Mouse (Mus musculus): Measurements from ENCODE around the gene Crybb1. TPM values are rescaled to one million over a fixed set of nuclear protein-coding genes. Genes with fewer than 3 reads are reported as not detected.

The Crybb1 gene
- polyA plus RNA-seq, 1 experiment from 2014 or later = 4.5 TPM

DNA sequence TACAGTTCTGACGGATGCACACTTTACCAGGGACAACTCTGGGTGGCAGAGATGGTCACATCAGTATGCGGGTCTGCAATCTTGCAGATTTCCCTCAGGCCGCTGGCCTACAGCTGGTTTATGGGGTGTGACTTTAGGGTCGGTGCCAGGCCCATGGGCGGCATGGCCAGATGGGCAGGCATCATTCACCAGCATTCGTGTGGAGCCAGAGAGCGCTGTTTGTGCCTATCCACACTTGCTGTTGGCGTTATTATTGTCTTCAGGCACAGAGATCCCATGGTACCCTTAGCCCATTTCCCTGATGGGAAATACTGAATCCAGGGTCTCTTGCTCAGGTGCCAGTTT lies 34.9 kb downstream of the Crybb1 start:
- Histone ChIP-seq H3K9me3 (ENCODE audit: control insufficient read depth, low read length) (no peaks in the 10 kb centered on the region), H3K4me3 (ENCODE audit: low read depth, low read length) (no peak overlapping the region), H3K9ac (replicated peaks; ENCODE audit: low read depth, low read length) (no peak overlapping the region), H3K4me1 (ENCODE audit: control insufficient read depth, insufficient read depth, low read length) (peaks cover 5% of the 10 kb centered on the region; the same call in 1 of the 2 replicates), H3K27ac (ENCODE audit: low read depth, low read length) (no peak overlapping the region), H3K4me2 (ENCODE audit: low read depth, low read length) (no peak overlapping the region), H3K36me3 (ENCODE audit: control insufficient read depth, insufficient read depth, low read length) (no peaks in the 10 kb centered on the region), H3K27me3 (ENCODE audit: control insufficient read depth, insufficient read depth, low read length) (no peaks in the 10 kb centered on the region)
- no peak for ATAC-seq (ENCODE audit: low read depth)
- 70% methylated on average over 8 of the region's 8 CpGs for WGBS

DNA sequence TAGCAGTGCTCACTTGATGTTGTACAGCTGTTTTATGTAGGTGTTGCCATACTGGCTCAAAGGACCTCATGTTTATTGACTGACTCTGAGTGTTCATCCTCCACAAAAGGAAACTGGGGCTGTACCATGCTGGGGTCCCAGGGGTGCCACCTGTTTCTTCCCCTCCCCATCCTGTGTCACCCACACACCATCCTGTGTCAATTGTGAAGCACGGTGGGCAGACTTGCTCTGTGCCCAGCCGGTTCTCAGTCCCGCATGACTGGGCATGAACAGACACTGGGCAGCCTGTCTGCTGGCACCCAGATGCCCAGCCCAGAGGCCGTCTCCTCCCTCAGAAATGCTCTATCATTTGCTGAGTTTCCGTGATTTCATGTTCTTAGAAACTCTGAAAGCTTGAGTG lies 36.3 kb downstream of the Crybb1 start:
- H3K4me2 ChIP-seq (ENCODE audit: low read depth, low read length) = no peak overlapping the region
- no peak for ATAC-seq (ENCODE audit: low read depth)
- 79% methylated on average over 5 of the region's 5 CpGs for WGBS

DNA sequence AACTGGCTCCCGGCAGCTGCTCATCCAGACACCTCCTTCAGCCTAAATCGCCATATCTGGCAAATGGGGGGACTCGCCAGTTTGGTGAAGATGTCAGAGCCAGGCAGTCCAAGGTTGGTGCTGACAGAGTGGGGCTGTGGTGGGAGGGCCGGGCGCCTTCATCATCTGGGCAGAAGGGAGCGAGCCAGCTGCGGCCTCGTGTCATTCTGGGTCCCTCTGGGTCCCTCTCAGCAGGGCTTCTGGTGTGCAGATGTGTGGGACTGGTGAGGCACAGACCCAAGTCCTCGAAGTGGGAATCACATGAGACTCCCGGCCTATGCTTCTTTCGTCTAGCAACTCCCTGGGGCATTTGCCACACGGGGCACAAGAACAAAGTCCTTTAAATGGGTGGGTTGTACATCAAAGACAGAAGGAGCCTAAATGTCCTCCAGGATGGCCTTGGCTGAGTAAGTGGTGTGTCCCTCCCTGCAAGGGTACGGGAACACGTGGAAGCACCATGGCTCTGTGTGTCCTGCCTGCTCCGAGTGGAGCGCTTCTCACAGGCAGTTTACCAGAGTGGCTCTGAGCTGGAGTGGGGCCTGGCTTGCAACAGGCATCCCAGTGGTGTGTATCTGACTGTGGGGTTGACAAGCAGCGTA lies 36.8 kb downstream of the Crybb1 start:
- H3K27me3 ChIP-seq (ENCODE audit: control insufficient read depth, insufficient read depth, low read length) = no peaks in the 10 kb centered on the region
- 0 out of 2 replicates have a peak overlapping the region, but pooled peaks have one; percentile 2 for H3K27ac ChIP-seq (ENCODE audit: low read depth, low read length)
- H3K9me3 ChIP-seq (ENCODE audit: control insufficient read depth, low read length) = no peaks in the 10 kb centered on the region
- H3K9ac ChIP-seq (replicated peaks; ENCODE audit: low read depth, low read length) = no peak overlapping the region
- no peaks in the 10 kb centered on the region for H3K36me3 ChIP-seq (ENCODE audit: control insufficient read depth, insufficient read depth, low read length)
- no peak overlapping the region for H3K4me3 ChIP-seq (ENCODE audit: low read depth, low read length)
- peaks cover 5% of the 10 kb centered on the region; the same call in 1 of the 2 replicates for H3K4me1 ChIP-seq (ENCODE audit: control insufficient read depth, insufficient read depth, low read length)
- 61% methylated on average over 17 of the region's 17 CpGs for WGBS
- no peak overlapping the region for H3K4me2 ChIP-seq (ENCODE audit: low read depth, low read length)
- ATAC-seq (ENCODE audit: low read depth) = no peak

More for the DNA sequence above, 36.3 kb downstream of the Crybb1 start:
- Histone ChIP-seq H3K9ac (replicated peaks; ENCODE audit: low read depth, low read length) (no peak overlapping the region), H3K4me3 (ENCODE audit: low read depth, low read length) (no peak overlapping the region), H3K9me3 (ENCODE audit: control insufficient read depth, low read length) (no peaks in the 10 kb centered on the region), H3K27ac (ENCODE audit: low read depth, low read length) (no peak overlapping the region), H3K4me1 (ENCODE audit: control insufficient read depth, insufficient read depth, low read length) (peaks cover 5% of the 10 kb centered on the region; the same call in 1 of the 2 replicates), H3K36me3 (ENCODE audit: control insufficient read depth, insufficient read depth, low read length) (no peaks in the 10 kb centered on the region), H3K27me3 (ENCODE audit: control insufficient read depth, insufficient read depth, low read length) (no peaks in the 10 kb centered on the region)

DNA sequence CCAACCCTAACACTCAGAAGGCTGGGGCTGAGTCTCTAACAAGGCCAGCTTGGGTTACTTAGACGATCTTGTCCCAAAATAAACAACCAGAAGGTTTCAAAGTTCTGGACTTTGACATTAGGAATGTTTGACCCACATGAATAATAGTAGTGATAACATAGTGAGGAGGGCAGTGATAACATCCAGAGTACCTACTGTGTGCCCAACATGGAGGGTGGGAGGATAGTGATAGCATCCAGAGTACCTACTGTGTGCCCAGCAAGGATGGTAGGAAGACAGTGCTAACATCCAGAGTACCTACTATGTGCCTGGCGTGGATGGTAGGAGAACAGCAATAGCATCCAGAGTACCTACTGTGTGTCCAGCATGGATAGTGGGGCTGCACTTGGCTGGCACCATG lies 38.2 kb downstream of the Crybb1 start:
- Histone ChIP-seq H3K4me2 (ENCODE audit: low read depth, low read length) (no peak overlapping the region), H3K9ac (replicated peaks; ENCODE audit: low read depth, low read length) (no peak overlapping the region), H3K27ac (ENCODE audit: low read depth, low read length) (no peak overlapping the region), H3K4me3 (ENCODE audit: low read depth, low read length) (no peak overlapping the region), H3K36me3 (ENCODE audit: control insufficient read depth, insufficient read depth, low read length) (no peaks in the 10 kb centered on the region), H3K9me3 (ENCODE audit: control insufficient read depth, low read length) (no peaks in the 10 kb centered on the region), H3K27me3 (ENCODE audit: control insufficient read depth, insufficient read depth, low read length) (no peaks in the 10 kb centered on the region), H3K4me1 (ENCODE audit: control insufficient read depth, insufficient read depth, low read length) (peaks cover 5% of the 10 kb centered on the region; the same call in 1 of the 2 replicates)
- ATAC-seq (ENCODE audit: low read depth) = no peak
- WGBS = 83% methylated on average over 2 of the region's 2 CpGs

DNA sequence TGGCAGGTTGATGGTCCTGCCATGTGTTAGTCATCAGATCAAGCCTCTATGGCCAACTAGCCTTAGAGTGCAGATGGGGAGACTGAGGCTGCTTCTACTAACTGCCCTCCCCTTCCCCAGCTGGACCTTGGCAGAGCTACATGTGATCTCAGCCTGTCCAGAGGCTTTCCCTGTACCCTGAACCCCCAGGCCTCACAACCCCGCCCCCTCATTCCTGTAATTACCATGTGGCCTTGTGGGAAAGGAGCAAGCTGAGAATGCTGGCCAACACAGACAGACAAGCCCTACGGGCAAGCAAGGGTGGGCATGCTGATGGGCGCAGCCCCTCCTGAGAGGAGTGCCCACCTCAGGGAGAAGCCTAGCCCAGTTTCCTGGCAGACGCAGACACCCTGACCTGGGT lies 39.1 kb downstream of the Crybb1 start:
- 53% methylated on average over 4 of the region's 4 CpGs for WGBS
- H3K4me2 ChIP-seq (ENCODE audit: low read depth, low read length) = no peak overlapping the region
- no peak overlapping the region for H3K9ac ChIP-seq (replicated peaks; ENCODE audit: low read depth, low read length)
- no peaks in the 10 kb centered on the region for H3K36me3 ChIP-seq (ENCODE audit: control insufficient read depth, insufficient read depth, low read length)
- H3K9me3 ChIP-seq (ENCODE audit: control insufficient read depth, low read length) = no peaks in the 10 kb centered on the region
- H3K27me3 ChIP-seq (ENCODE audit: control insufficient read depth, insufficient read depth, low read length) = no peaks in the 10 kb centered on the region
- no peak overlapping the region for H3K4me3 ChIP-seq (ENCODE audit: low read depth, low read length)
- H3K27ac ChIP-seq (ENCODE audit: low read depth, low read length) = no peak overlapping the region
- ATAC-seq (ENCODE audit: low read depth) = no peak
- peaks cover 5% of the 10 kb centered on the region; the same call in 1 of the 2 replicates for H3K4me1 ChIP-seq (ENCODE audit: control insufficient read depth, insufficient read depth, low read length)

DNA sequence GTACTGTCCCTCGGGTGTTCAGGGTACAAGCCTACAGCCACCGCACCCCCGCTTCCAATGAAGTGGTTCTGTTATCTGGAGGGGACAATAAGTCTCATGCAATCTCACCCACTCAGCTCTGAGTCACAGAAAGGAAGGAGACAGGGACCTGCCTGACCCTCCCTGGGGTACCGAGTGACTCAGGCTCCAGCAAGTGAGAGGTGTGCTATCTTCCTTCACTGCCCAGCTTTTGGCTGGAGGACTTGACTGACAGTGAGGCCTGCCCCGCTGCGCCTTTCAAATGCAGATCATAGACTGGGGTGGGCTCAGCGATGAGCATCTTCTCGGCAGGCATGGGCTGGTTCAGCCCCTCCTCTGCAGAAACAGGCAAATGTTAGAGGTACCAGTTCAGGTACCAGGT lies 39.5 kb downstream of the Crybb1 start:
- Histone ChIP-seq H3K36me3 (ENCODE audit: control insufficient read depth, insufficient read depth, low read length) (no peaks in the 10 kb centered on the region), H3K27ac (ENCODE audit: low read depth, low read length) (no peak overlapping the region), H3K27me3 (ENCODE audit: control insufficient read depth, insufficient read depth, low read length) (no peaks in the 10 kb centered on the region), H3K9me3 (ENCODE audit: control insufficient read depth, low read length) (no peaks in the 10 kb centered on the region), H3K9ac (replicated peaks; ENCODE audit: low read depth, low read length) (no peak overlapping the region), H3K4me3 (ENCODE audit: low read depth, low read length) (no peak overlapping the region), H3K4me1 (ENCODE audit: control insufficient read depth, insufficient read depth, low read length) (peaks cover 5% of the 10 kb centered on the region; the same call in 1 of the 2 replicates), H3K4me2 (ENCODE audit: low read depth, low read length) (no peak overlapping the region)
- no peak for ATAC-seq (ENCODE audit: low read depth)
- WGBS = 43% methylated on average over 8 of the region's 8 CpGs

DNA sequence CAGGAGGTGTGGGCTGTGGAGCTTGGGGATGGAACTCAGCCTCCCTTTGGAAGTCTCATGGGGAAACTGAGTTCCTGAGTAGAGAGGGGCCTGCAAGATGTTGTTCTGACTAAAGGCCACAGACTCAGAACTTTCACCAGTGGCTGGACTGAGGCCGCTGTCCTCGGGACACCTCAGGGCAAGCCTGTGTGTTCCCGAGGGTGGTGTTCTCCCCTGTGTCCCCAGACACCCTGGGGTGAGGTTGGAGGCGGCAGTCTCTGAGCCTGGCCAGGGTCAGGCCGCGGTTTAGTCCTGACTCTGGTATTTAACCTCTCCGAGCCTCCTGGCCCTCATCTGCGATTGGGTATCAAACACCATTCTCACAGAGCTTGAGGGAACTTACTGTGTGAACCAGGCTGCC lies 39.9 kb downstream of the Crybb1 start:
- Histone ChIP-seq H3K27me3 (ENCODE audit: control insufficient read depth, insufficient read depth, low read length) (no peaks in the 10 kb centered on the region), H3K9me3 (ENCODE audit: control insufficient read depth, low read length) (no peaks in the 10 kb centered on the region), H3K36me3 (ENCODE audit: control insufficient read depth, insufficient read depth, low read length) (no peaks in the 10 kb centered on the region), H3K9ac (replicated peaks; ENCODE audit: low read depth, low read length) (no peak overlapping the region), H3K4me2 (ENCODE audit: low read depth, low read length) (no peak overlapping the region), H3K4me3 (ENCODE audit: low read depth, low read length) (no peak overlapping the region), H3K4me1 (ENCODE audit: control insufficient read depth, insufficient read depth, low read length) (peaks cover 5% of the 10 kb centered on the region; the same call in 1 of the 2 replicates), H3K27ac (ENCODE audit: low read depth, low read length) (no peak overlapping the region)
- no peak for ATAC-seq (ENCODE audit: low read depth)
- 71% methylated on average over 8 of the region's 8 CpGs for WGBS

DNA sequence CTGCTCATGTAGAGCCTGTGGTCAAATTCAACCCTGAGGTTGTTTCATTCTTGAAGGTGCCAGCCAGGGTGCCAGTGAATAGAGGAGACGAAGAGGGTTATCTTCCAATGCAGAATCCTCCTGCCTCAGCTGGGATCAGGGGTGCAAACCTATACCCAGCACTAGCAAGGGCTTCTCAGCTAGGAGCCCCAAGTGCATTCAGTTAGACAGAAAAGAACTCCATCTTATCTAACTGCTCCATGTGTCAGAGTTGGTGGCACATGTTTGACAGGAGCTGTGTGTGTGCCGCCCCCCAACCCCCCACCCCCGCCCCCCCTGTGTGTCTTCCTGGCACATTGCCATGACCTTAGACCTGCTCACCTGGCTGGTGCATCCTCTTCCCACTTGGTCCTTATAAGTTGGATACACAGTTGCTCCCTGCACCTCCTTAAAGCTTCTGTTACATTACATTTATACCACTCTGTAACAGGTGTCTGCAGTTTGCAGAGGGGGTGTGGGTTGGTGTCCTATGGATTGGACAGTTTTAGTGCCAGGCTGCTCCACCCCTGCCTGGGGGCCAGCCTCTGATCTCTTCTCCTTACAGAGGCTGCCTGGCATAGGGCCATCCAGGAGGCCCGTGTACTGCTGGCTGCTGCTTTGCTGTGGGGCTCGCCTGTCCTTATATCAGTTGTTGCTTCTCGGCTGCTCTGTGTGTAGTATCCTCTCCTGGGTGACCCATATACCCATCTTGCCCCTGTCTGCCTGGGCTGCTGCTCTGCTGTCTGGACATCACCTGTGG lies 41.0 kb downstream of the Crybb1 start:
- Histone ChIP-seq H3K27ac (ENCODE audit: low read depth, low read length) (no peak overlapping the region), H3K4me1 (ENCODE audit: control insufficient read depth, insufficient read depth, low read length) (peaks cover 5% of the 10 kb centered on the region; the same call in 1 of the 2 replicates), H3K4me3 (ENCODE audit: low read depth, low read length) (no peak overlapping the region), H3K4me2 (ENCODE audit: low read depth, low read length) (no peak overlapping the region), H3K9ac (replicated peaks; ENCODE audit: low read depth, low read length) (no peak overlapping the region), H3K36me3 (ENCODE audit: control insufficient read depth, insufficient read depth, low read length) (no peaks in the 10 kb centered on the region), H3K27me3 (ENCODE audit: control insufficient read depth, insufficient read depth, low read length) (no peaks in the 10 kb centered on the region), H3K9me3 (ENCODE audit: control insufficient read depth, low read length) (no peaks in the 10 kb centered on the region)
- ATAC-seq (ENCODE audit: low read depth) = no peak
- WGBS = 84% methylated on average over 6 of the region's 6 CpGs

DNA sequence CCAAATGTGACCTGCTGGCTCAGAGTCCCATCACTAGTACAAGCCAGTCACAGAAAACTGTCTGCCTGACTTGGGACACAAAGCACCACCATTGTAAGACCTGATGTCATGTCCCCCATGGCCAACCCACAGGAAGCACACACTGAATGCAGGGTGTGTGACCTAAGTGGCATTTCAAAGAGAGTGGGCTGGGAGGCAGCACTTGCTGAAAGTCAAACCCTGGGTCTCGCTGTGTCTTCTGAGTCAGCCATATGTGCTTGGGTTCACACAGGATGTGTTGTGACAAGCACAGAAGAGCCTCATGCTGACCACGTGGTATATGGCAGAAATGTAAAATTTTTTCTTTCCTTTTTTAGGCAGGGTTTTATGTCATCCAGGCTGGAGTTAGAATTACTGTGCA lies 41.6 kb downstream of the Crybb1 start:
- H3K36me3 ChIP-seq (ENCODE audit: control insufficient read depth, insufficient read depth, low read length) = no peaks in the 10 kb centered on the region
- no peaks in the 10 kb centered on the region for H3K9me3 ChIP-seq (ENCODE audit: control insufficient read depth, low read length)
- H3K9ac ChIP-seq (replicated peaks; ENCODE audit: low read depth, low read length) = no peak overlapping the region
- no peak overlapping the region for H3K4me2 ChIP-seq (ENCODE audit: low read depth, low read length)
- ATAC-seq (ENCODE audit: low read depth) = no peak
- H3K27me3 ChIP-seq (ENCODE audit: control insufficient read depth, insufficient read depth, low read length) = no peaks in the 10 kb centered on the region
- H3K4me3 ChIP-seq (ENCODE audit: low read depth, low read length) = no peak overlapping the region
- no peak overlapping the region for H3K27ac ChIP-seq (ENCODE audit: low read depth, low read length)
- 83% methylated on average over 2 of the region's 2 CpGs for WGBS
- peaks cover 5% of the 10 kb centered on the region; the same call in 1 of the 2 replicates for H3K4me1 ChIP-seq (ENCODE audit: control insufficient read depth, insufficient read depth, low read length)
